Mouse (Mus musculus): ENCODE data around the gene Aebp2. TPM values are rescaled to one million over a fixed set of nuclear protein-coding genes. Genes with fewer than 3 reads are reported as not detected.

Gene Aebp2
- polyA plus RNA-seq, 1 experiment: 96.3 TPM

- Histone ChIP-seq H3K4me1 (ENCODE audit: control insufficient read depth, insufficient read depth, low read length) (no peaks in the 10 kb centered on the region), H3K27ac (ENCODE audit: insufficient read depth, low read length) (no peak overlapping the region), H3K4me3 (ENCODE audit: insufficient read depth, low read length) (no peak overlapping the region)
- TF ChIP-seq CTCF (IDR thresholded peaks at IDR 0.05; ENCODE audit: borderline replicate concordance, insufficient read depth, low read length) (no peak), POLR2A (IDR thresholded peaks at IDR 0.05; ENCODE audit: low read depth, low read length) (no peak)
Observed at GRCm38 (mm10) chr6:140605732-140606131, 16.7 kb upstream of the Aebp2 start.

- peak overlapping the region; percentile 44 for H3K27ac ChIP-seq (ENCODE audit: insufficient read depth, low read length)
- no peak overlapping the region for H3K4me3 ChIP-seq (ENCODE audit: insufficient read depth, low read length)
- TF ChIP-seq CTCF (IDR thresholded peaks at IDR 0.05; ENCODE audit: borderline replicate concordance, insufficient read depth, low read length) (no peak), POLR2A (IDR thresholded peaks at IDR 0.05; ENCODE audit: low read depth, low read length) (no peak)
- no peaks in the 10 kb centered on the region for H3K4me1 ChIP-seq (ENCODE audit: control insufficient read depth, insufficient read depth, low read length)
Observed at GRCm38 (mm10) chr6:140606534-140606933, 15.9 kb upstream of the Aebp2 start.

GRCm38 (mm10) chr6:140608666-140609065 is 13.8 kb upstream of the Aebp2 start:
- H3K4me1 ChIP-seq (ENCODE audit: control insufficient read depth, insufficient read depth, low read length): peaks cover 2% of the 10 kb centered on the region; the same call in 1 of the 2 replicates
- no peak for TF ChIP-seq CTCF (IDR thresholded peaks at IDR 0.05; ENCODE audit: borderline replicate concordance, insufficient read depth, low read length)
- TF ChIP-seq POLR2A (IDR thresholded peaks at IDR 0.05; ENCODE audit: low read depth, low read length): no peak
- H3K27ac ChIP-seq (ENCODE audit: insufficient read depth, low read length): no peak overlapping the region
- H3K4me3 ChIP-seq (ENCODE audit: insufficient read depth, low read length): no peak overlapping the region

GRCm38 (mm10) chr6:140609533-140609932 is 12.9 kb upstream of the Aebp2 start:
- H3K27ac ChIP-seq (ENCODE audit: insufficient read depth, low read length): no peak overlapping the region
- no peak overlapping the region for H3K4me3 ChIP-seq (ENCODE audit: insufficient read depth, low read length)
- TF ChIP-seq CTCF (IDR thresholded peaks at IDR 0.05; ENCODE audit: borderline replicate concordance, insufficient read depth, low read length): no peak
- TF ChIP-seq POLR2A (IDR thresholded peaks at IDR 0.05; ENCODE audit: low read depth, low read length): no peak
- H3K4me1 ChIP-seq (ENCODE audit: control insufficient read depth, insufficient read depth, low read length): peaks cover 3% of the 10 kb centered on the region; the same call in 1 of the 2 replicates

- Histone ChIP-seq H3K27ac (ENCODE audit: insufficient read depth, low read length) (no peak overlapping the region), H3K4me1 (ENCODE audit: control insufficient read depth, insufficient read depth, low read length) (peaks cover 3% of the 10 kb centered on the region; the same call in 1 of the 2 replicates), H3K4me3 (ENCODE audit: insufficient read depth, low read length) (no peak overlapping the region)
- TF ChIP-seq CTCF (IDR thresholded peaks at IDR 0.05; ENCODE audit: borderline replicate concordance, insufficient read depth, low read length) (no peak), POLR2A (IDR thresholded peaks at IDR 0.05; ENCODE audit: low read depth, low read length) (no peak)
Observed at GRCm38 (mm10) chr6:140610117-140610516, 12.3 kb upstream of the Aebp2 start.

- TF ChIP-seq CTCF (IDR thresholded peaks at IDR 0.05; ENCODE audit: borderline replicate concordance, insufficient read depth, low read length) (no peak), POLR2A (IDR thresholded peaks at IDR 0.05; ENCODE audit: low read depth, low read length) (no peak)
- Histone ChIP-seq H3K4me3 (ENCODE audit: insufficient read depth, low read length) (no peak overlapping the region), H3K27ac (ENCODE audit: insufficient read depth, low read length) (peak overlapping the region; percentile 14), H3K4me1 (ENCODE audit: control insufficient read depth, insufficient read depth, low read length) (peaks cover 3% of the 10 kb centered on the region; the same call in 1 of the 2 replicates)
Observed at GRCm38 (mm10) chr6:140611282-140611681, 11.2 kb upstream of the Aebp2 start.

GRCm38 (mm10) chr6:140611893-140612473 is 10.5 kb upstream of the Aebp2 start:
- TF ChIP-seq POLR2A (IDR thresholded peaks at IDR 0.05; ENCODE audit: low read depth, low read length): no peak
- TF ChIP-seq CTCF (IDR thresholded peaks at IDR 0.05; ENCODE audit: borderline replicate concordance, insufficient read depth, low read length): no peak
- Histone ChIP-seq H3K4me1 (ENCODE audit: control insufficient read depth, insufficient read depth, low read length) (peaks cover 3% of the 10 kb centered on the region; the same call in 1 of the 2 replicates), H3K27ac (ENCODE audit: insufficient read depth, low read length) (peak overlapping the region; percentile 14), H3K4me3 (ENCODE audit: insufficient read depth, low read length) (no peak overlapping the region)

- TF ChIP-seq POLR2A (IDR thresholded peaks at IDR 0.05; ENCODE audit: low read depth, low read length) (no peak), CTCF (IDR thresholded peaks at IDR 0.05; ENCODE audit: borderline replicate concordance, insufficient read depth, low read length) (no peak)
- Histone ChIP-seq H3K4me1 (ENCODE audit: control insufficient read depth, insufficient read depth, low read length) (peaks cover 3% of the 10 kb centered on the region; the same call in 1 of the 2 replicates), H3K4me3 (ENCODE audit: insufficient read depth, low read length) (no peak overlapping the region), H3K27ac (ENCODE audit: insufficient read depth, low read length) (0 out of 2 replicates have a peak overlapping the region, but pooled peaks have one; percentile 6)
Observed at GRCm38 (mm10) chr6:140613822-140614221, 8.6 kb upstream of the Aebp2 start.

- Histone ChIP-seq H3K27ac (ENCODE audit: insufficient read depth, low read length) (no peak overlapping the region), H3K4me3 (ENCODE audit: insufficient read depth, low read length) (no peak overlapping the region), H3K4me1 (ENCODE audit: control insufficient read depth, insufficient read depth, low read length) (peaks cover 3% of the 10 kb centered on the region; the same call in 1 of the 2 replicates)
- no peak for TF ChIP-seq CTCF (IDR thresholded peaks at IDR 0.05; ENCODE audit: borderline replicate concordance, insufficient read depth, low read length)
- no peak for TF ChIP-seq POLR2A (IDR thresholded peaks at IDR 0.05; ENCODE audit: low read depth, low read length)
Observed at GRCm38 (mm10) chr6:140614711-140615110, 7.8 kb upstream of the Aebp2 start.

- peak; percentile 31 for TF ChIP-seq POLR2A (IDR thresholded peaks at IDR 0.05; ENCODE audit: low read depth, low read length)
- no peak for TF ChIP-seq CTCF (IDR thresholded peaks at IDR 0.05; ENCODE audit: borderline replicate concordance, insufficient read depth, low read length)
- peak overlapping the region; percentile 98 for H3K27ac ChIP-seq (ENCODE audit: insufficient read depth, low read length)
- peaks cover 14% of the 10 kb centered on the region for H3K4me1 ChIP-seq (ENCODE audit: control insufficient read depth, insufficient read depth, low read length)
- H3K4me3 ChIP-seq (ENCODE audit: insufficient read depth, low read length): no peak overlapping the region
Observed at GRCm38 (mm10) chr6:140620531-140621349, 1.7 kb upstream of the Aebp2 start.

Data from embryonic fibroblast, embryonic 13.5 days (primary cell).